Mouse (Mus musculus): ENCODE measurements around the gene Mbd5. TPM values are rescaled to one million over a fixed set of nuclear protein-coding genes. Genes with fewer than 3 reads are reported as not detected.
"Not testable (repeated sequence)": the region's sequence is repeated elsewhere in the genome, so short reads cannot be mapped to it uniquely, and the experiment has no call there.

Gene Mbd5
- polyA plus RNA-seq, 1 experiment from 2014 or later = 34.0 TPM

- Histone ChIP-seq H3K4me3 (ENCODE audit: low read depth, low read length) (no peak overlapping the region), H3K4me1 (ENCODE audit: control insufficient read depth, insufficient read depth, low read length) (no peaks in the 10 kb centered on the region), H3K36me3 (ENCODE audit: control insufficient read depth, insufficient read depth, low read length) (no peaks in the 10 kb centered on the region), H3K9me3 (ENCODE audit: control insufficient read depth, low read length) (no peaks in the 10 kb centered on the region), H3K9ac (ENCODE audit: low read length) (no peak overlapping the region), H3K27me3 (ENCODE audit: control insufficient read depth, insufficient read depth, low read length) (no peaks in the 10 kb centered on the region), H3K4me2 (no peak overlapping the region), H3K27ac (ENCODE audit: low read depth, low read length) (no peak overlapping the region)
- ATAC-seq (ENCODE audit: low FRiP score) = no peak
- 84% methylated on average over 1 of the region's 1 CpGs for WGBS
- no peak for DNase-seq (ENCODE audit: low spot score, missing footprints)
Observed at GRCm38 (mm10) chr2:49204081-49204480, 254.8 kb downstream of the Mbd5 start.

- H3K4me3 ChIP-seq (ENCODE audit: low read depth, low read length) = not testable (repeated sequence)
Observed at GRCm38 (mm10) chr2:49205692-49206091, 256.4 kb downstream of the Mbd5 start.

GRCm38 (mm10) chr2:49209349-49209748 is 260.0 kb downstream of the Mbd5 start:
- no peak for ATAC-seq (ENCODE audit: low FRiP score)
- H3K9ac ChIP-seq (ENCODE audit: low read length) = no peak overlapping the region
- H3K4me2 ChIP-seq = no peak overlapping the region
- H3K27ac ChIP-seq (ENCODE audit: low read depth, low read length) = no peak overlapping the region
- no peaks in the 10 kb centered on the region for H3K27me3 ChIP-seq (ENCODE audit: control insufficient read depth, insufficient read depth, low read length)
- WGBS = 92% methylated on average over 3 of the region's 3 CpGs
- no peaks in the 10 kb centered on the region for H3K9me3 ChIP-seq (ENCODE audit: control insufficient read depth, low read length)
- DNase-seq (ENCODE audit: low spot score, missing footprints) = no peak
- H3K4me3 ChIP-seq (ENCODE audit: low read depth, low read length) = no peak overlapping the region
- no peaks in the 10 kb centered on the region for H3K4me1 ChIP-seq (ENCODE audit: control insufficient read depth, insufficient read depth, low read length)
- H3K36me3 ChIP-seq (ENCODE audit: control insufficient read depth, insufficient read depth, low read length) = no peaks in the 10 kb centered on the region

More at GRCm38 (mm10) chr2:49205692-49206091, 256.4 kb downstream of the Mbd5 start:
- H3K4me1 ChIP-seq (ENCODE audit: control insufficient read depth, insufficient read depth, low read length); H3K9me3 ChIP-seq (ENCODE audit: control insufficient read depth, low read length); H3K9ac ChIP-seq (ENCODE audit: low read length); H3K36me3 ChIP-seq (ENCODE audit: control insufficient read depth, insufficient read depth, low read length); H3K27ac ChIP-seq (ENCODE audit: low read depth, low read length); ATAC-seq (ENCODE audit: low FRiP score); H3K27me3 ChIP-seq (ENCODE audit: control insufficient read depth, insufficient read depth, low read length); DNase-seq (ENCODE audit: low spot score, missing footprints); H3K4me2 ChIP-seq: not testable (repeated sequence)
- 100% methylated on average over 1 of the region's 1 CpGs for WGBS

- H3K27me3 ChIP-seq (ENCODE audit: control insufficient read depth, insufficient read depth, low read length) = no peaks in the 10 kb centered on the region
- no peaks in the 10 kb centered on the region for H3K4me1 ChIP-seq (ENCODE audit: control insufficient read depth, insufficient read depth, low read length)
- no peak overlapping the region for H3K9ac ChIP-seq (ENCODE audit: low read length)
- no peak overlapping the region for H3K4me3 ChIP-seq (ENCODE audit: low read depth, low read length)
- no peak overlapping the region for H3K4me2 ChIP-seq
- H3K36me3 ChIP-seq (ENCODE audit: control insufficient read depth, insufficient read depth, low read length) = no peaks in the 10 kb centered on the region
- DNase-seq (ENCODE audit: low spot score, missing footprints) = no peak
- 86% methylated on average over 1 of the region's 1 CpGs for WGBS
- H3K27ac ChIP-seq (ENCODE audit: low read depth, low read length) = no peak overlapping the region
- no peak for ATAC-seq (ENCODE audit: low FRiP score)
- no peaks in the 10 kb centered on the region for H3K9me3 ChIP-seq (ENCODE audit: control insufficient read depth, low read length)
Observed at GRCm38 (mm10) chr2:49210408-49210807, 261.1 kb downstream of the Mbd5 start.

- no peak for DNase-seq (ENCODE audit: low spot score, missing footprints)
- Histone ChIP-seq H3K9ac (ENCODE audit: low read length) (no peak overlapping the region), H3K4me3 (ENCODE audit: low read depth, low read length) (no peak overlapping the region), H3K27me3 (ENCODE audit: control insufficient read depth, insufficient read depth, low read length) (no peaks in the 10 kb centered on the region), H3K4me2 (no peak overlapping the region), H3K36me3 (ENCODE audit: control insufficient read depth, insufficient read depth, low read length) (no peaks in the 10 kb centered on the region), H3K4me1 (ENCODE audit: control insufficient read depth, insufficient read depth, low read length) (no peaks in the 10 kb centered on the region), H3K9me3 (ENCODE audit: control insufficient read depth, low read length) (no peaks in the 10 kb centered on the region), H3K27ac (ENCODE audit: low read depth, low read length) (no peak overlapping the region)
- no peak for ATAC-seq (ENCODE audit: low FRiP score)
Observed at GRCm38 (mm10) chr2:49229725-49230124, 280.4 kb downstream of the Mbd5 start.

GRCm38 (mm10) chr2:49234064-49234463 is 284.8 kb downstream of the Mbd5 start:
- Histone ChIP-seq H3K4me3 (ENCODE audit: low read depth, low read length) (no peak overlapping the region), H3K27me3 (ENCODE audit: control insufficient read depth, insufficient read depth, low read length) (no peaks in the 10 kb centered on the region), H3K27ac (ENCODE audit: low read depth, low read length) (no peak overlapping the region), H3K4me1 (ENCODE audit: control insufficient read depth, insufficient read depth, low read length) (no peaks in the 10 kb centered on the region), H3K9me3 (ENCODE audit: control insufficient read depth, low read length) (no peaks in the 10 kb centered on the region), H3K9ac (ENCODE audit: low read length) (no peak overlapping the region), H3K4me2 (no peak overlapping the region), H3K36me3 (ENCODE audit: control insufficient read depth, insufficient read depth, low read length) (no peaks in the 10 kb centered on the region)
- WGBS = 92% methylated on average over 2 of the region's 2 CpGs
- ATAC-seq (ENCODE audit: low FRiP score) = no peak
- no peak for DNase-seq (ENCODE audit: low spot score, missing footprints)

GRCm38 (mm10) chr2:49241715-49242114 is 292.4 kb downstream of the Mbd5 start:
- H3K9ac ChIP-seq (ENCODE audit: low read length) = no peak overlapping the region
- ATAC-seq (ENCODE audit: low FRiP score) (no peak), DNase-seq (ENCODE audit: low spot score, missing footprints) (no peak)
- no peaks in the 10 kb centered on the region for H3K4me1 ChIP-seq (ENCODE audit: control insufficient read depth, insufficient read depth, low read length)
- no peaks in the 10 kb centered on the region for H3K9me3 ChIP-seq (ENCODE audit: control insufficient read depth, low read length)
- no peaks in the 10 kb centered on the region for H3K27me3 ChIP-seq (ENCODE audit: control insufficient read depth, insufficient read depth, low read length)
- WGBS = 89% methylated on average over 4 of the region's 4 CpGs
- no peak overlapping the region for H3K4me2 ChIP-seq
- no peak overlapping the region for H3K27ac ChIP-seq (ENCODE audit: low read depth, low read length)
- no peak overlapping the region for H3K4me3 ChIP-seq (ENCODE audit: low read depth, low read length)
- H3K36me3 ChIP-seq (ENCODE audit: control insufficient read depth, insufficient read depth, low read length) = no peaks in the 10 kb centered on the region

GRCm38 (mm10) chr2:49264092-49264491 is 314.8 kb downstream of the Mbd5 start:
- H3K9me3 ChIP-seq (ENCODE audit: control insufficient read depth, low read length) = no peaks in the 10 kb centered on the region
- H3K27ac ChIP-seq (ENCODE audit: low read depth, low read length) = no peak overlapping the region
- H3K4me2 ChIP-seq = no peak overlapping the region
- WGBS = 64% methylated on average over 2 of the region's 2 CpGs
- DNase-seq (ENCODE audit: low spot score, missing footprints) (no peak), ATAC-seq (ENCODE audit: low FRiP score) (no peak)
- no peak overlapping the region for H3K9ac ChIP-seq (ENCODE audit: low read length)
- no peak overlapping the region for H3K4me3 ChIP-seq (ENCODE audit: low read depth, low read length)
- no peaks in the 10 kb centered on the region for H3K27me3 ChIP-seq (ENCODE audit: control insufficient read depth, insufficient read depth, low read length)
- H3K4me1 ChIP-seq (ENCODE audit: control insufficient read depth, insufficient read depth, low read length) = no peaks in the 10 kb centered on the region
- no peaks in the 10 kb centered on the region for H3K36me3 ChIP-seq (ENCODE audit: control insufficient read depth, insufficient read depth, low read length)

- no peaks in the 10 kb centered on the region for H3K27me3 ChIP-seq (ENCODE audit: control insufficient read depth, insufficient read depth, low read length)
- peak; percentile 94 for ATAC-seq (ENCODE audit: low FRiP score)
- peak overlapping the region; percentile 12; the same call in 1 of the 2 replicates for H3K4me2 ChIP-seq
- H3K9me3 ChIP-seq (ENCODE audit: control insufficient read depth, low read length) = no peaks in the 10 kb centered on the region
- H3K36me3 ChIP-seq (ENCODE audit: control insufficient read depth, insufficient read depth, low read length) = no peaks in the 10 kb centered on the region
- DNase-seq (ENCODE audit: low spot score, missing footprints) = peak; percentile 93
- no peak overlapping the region for H3K9ac ChIP-seq (ENCODE audit: low read length)
- H3K4me1 ChIP-seq (ENCODE audit: control insufficient read depth, insufficient read depth, low read length) = peaks cover 8% of the 10 kb centered on the region
- H3K27ac ChIP-seq (ENCODE audit: low read depth, low read length) = no peak overlapping the region
- 14% methylated on average over 11 of the region's 11 CpGs for WGBS
- no peak overlapping the region for H3K4me3 ChIP-seq (ENCODE audit: low read depth, low read length)
Observed at GRCm38 (mm10) chr2:49272295-49272967, 323.1 kb downstream of the Mbd5 start.
